Mouse (Mus musculus) brain, embryonic 14.5 days (tissue): ENCODE measurements around the gene Sdccag8. TPM values are rescaled to one million over a fixed set of nuclear protein-coding genes. Genes with fewer than 3 reads are reported as not detected.
"Not testable (repeated sequence)": the region's sequence is repeated elsewhere in the genome, so short reads cannot be mapped to it uniquely, and the experiment has no call there.

Experiments used
- DNase-seq: peaks from one replicate; pipeline ENCODE4 v3.0.0-alpha.2; 2011; ENCODE audit warnings: low read depth
- CTCF ChIP-seq: fragments of 200-500 bp; IDR thresholded peaks from 2 replicates; pipeline ENCODE4 v1.5.1; 2012; ENCODE audit warnings: inconsistent platforms, mild to moderate bottlenecking, moderate library complexity, borderline replicate concordance; ENCODE audit not compliant: insufficient read depth, insufficient read length; ENCODE audit errors: extremely low read depth
- POLR2A ChIP-seq: fragments of 200-500 bp; IDR thresholded peaks from 2 replicates; pipeline ENCODE4 v1.6.1; 2012; ENCODE audit warnings: mild to moderate bottlenecking, inconsistent platforms, borderline replicate concordance; ENCODE audit not compliant: poor library complexity, insufficient read depth, insufficient read length, severe bottlenecking; ENCODE audit errors: extremely low read depth
- polyA plus RNA-seq: library from polyadenylated mRNA; depleted of rRNA; stranded (reverse); fragments of >200 nt; gene quantifications from 2 replicates; pipeline ENCODE4 v1.2.3, GENCODE M21; 2012

Sdccag8 gene
- polyA plus RNA-seq, 1 experiment = 11.2 TPM

DNA sequence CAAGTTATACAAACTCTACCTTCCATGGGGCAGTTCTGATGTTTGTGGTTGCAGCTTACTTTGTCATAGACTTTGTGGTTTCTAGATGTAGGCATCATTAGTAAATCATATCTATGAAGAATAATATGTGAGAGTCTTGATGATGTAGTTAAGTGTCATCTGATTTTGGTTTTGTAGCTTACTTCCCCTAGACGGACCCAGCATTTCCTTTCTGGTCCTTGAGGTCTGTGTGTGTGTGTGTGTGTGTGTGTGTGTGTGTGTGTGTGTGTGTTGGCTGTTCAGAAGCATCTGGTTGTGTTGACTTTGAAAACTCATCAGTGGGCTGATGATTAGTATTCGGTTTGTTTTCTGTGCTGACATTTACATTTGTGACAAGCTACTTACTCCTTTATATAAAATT is 17.6 kb downstream of the Sdccag8 start:
- TF ChIP-seq POLR2A = no peak
- TF ChIP-seq CTCF = no peak
- no peak for DNase-seq

DNA sequence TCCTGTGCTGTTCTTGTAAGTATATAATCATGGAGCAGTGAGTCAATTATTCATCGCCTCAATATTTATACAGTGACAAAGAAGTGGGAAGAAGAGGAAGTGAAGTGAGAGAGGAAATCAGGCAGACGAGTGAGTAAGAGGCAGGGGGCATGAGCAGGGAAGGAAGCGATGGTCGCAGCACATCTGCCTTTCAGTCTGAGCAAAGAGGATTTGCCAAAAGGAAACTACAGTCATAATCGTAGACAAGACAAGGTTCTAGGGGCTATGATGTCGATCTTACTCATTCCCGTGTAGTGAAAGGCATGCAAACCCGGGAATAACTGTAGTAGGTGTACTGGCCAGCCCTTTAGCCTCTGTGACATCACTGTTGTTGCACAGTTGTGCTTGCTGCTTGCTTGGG is 18.1 kb downstream of the Sdccag8 start:
- no peak for DNase-seq
- TF ChIP-seq POLR2A (no peak), CTCF (no peak)

DNA sequence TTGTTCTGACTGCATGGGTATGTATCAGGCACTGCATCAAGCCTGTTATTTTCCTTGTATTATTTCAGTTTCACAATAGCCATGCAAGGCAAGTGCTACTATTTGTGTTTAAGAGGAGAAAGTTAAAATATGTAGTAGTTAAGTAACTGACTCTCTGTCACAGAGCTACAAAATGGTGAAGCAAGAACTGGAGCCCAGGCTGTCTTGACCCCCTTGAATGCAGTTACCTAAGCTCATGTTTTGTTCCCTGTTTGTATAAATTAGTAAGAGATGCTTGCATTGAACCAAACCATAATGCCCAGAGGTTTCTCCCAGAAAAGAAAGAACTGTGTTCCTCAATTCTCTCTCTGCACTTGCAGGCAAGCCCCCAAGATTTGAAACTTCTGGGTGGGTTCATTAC is 18.8 kb downstream of the Sdccag8 start:
- TF ChIP-seq POLR2A (no peak), CTCF (no peak)
- DNase-seq = no peak

DNA sequence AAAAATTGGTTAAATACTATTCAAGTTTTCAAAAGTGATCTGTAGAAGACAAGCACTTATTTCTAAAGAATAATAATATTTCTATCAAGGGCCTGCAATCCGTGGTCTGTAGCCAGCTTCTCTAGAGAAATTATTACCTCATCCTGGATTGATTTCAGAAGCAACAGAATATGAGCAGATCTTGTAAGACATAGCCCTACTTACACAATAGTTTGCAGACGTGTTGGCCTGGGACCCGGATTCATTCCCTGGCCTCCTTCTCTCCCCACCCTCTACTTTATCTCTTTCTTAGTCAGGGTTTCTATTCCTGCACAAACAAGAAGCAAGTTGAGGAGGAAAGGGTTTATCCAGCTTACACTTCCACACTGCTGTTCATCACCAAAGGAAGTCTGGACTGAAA is 19.5 kb downstream of the Sdccag8 start:
- TF ChIP-seq POLR2A (no peak), CTCF (no peak)

DNA sequence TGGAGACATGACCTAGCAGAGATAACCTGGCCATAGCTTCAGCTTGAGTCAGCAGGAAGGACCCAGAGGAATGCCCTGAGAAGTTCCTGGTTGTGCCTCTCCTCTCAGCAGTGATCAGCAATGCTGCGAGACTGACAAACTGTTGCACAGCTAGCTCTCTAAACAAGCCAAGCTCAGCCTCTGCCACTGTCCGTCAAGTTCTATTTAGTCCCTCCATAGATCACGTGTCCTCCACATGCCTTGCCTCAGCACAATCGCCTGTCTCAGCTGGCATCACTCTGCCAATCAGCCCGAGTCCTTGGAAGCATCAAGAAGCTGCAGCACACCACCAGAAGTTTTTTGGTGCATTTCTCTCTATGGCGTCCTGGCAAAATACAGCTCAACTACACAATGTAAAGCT is 20.4 kb downstream of the Sdccag8 start:
- peak; percentile 41 for DNase-seq
- TF ChIP-seq POLR2A = no peak
- TF ChIP-seq CTCF = no peak

More for the DNA sequence above, 19.5 kb downstream of the Sdccag8 start:
- DNase-seq = no peak

DNA sequence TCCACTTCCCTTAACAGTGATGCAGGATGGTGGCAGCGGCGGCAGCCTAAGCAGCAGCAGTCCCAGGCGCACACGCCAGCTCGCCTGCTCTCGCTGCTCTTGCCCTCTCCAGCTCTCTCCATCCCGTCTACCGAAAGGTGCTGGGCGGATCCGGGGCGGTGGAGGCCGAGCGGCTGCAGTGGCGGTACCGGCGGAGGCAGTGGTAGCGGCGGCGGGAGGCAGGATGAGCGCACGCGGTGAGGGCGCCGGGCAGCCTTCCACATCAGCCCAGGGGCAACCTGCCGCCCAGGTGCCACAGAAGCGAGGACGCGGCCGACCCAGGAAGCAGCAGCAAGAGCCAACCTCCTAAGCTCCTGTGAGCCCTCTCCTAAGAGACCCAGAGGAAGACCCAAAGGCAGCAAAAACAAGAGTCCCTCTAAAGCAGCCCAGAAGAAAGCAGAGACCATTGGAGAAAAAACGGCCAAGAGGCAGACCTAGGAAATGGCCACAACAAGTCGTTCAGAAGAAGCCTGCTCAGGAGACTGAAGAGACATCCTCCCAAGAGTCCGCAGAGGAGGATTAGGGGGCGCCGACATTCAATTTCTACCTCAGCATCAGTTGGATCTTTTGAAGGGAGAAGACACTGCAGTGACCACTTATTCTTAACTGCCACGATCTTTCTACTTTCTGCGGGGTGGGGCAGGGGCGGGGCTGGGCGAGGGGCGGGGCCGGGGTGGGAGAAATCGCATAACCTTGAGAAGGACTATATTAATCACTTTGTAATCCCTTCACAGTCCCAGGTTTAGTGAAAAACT is 21.2 kb downstream of the Sdccag8 start:
- TF ChIP-seq CTCF = no peak
- no peak for TF ChIP-seq POLR2A
- DNase-seq = peak; percentile 40

DNA sequence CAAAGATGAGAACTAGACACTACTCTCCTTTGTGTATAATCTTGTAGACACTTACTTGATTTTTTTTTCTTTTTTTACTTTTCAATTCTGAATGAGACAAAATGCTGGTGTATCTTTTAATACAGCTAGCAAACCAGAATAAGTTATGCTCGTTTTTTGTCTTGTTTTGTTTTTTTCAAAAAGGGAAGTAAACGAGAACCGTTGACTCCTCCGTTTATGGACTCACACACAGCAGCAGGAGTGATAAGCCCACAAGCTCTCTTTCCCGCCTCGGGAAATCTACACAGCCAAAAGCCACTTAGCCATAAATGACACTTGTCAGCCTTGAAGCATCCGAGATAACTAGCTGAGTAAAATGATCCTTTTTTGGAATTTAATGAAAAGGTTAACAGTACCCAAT is 22.1 kb downstream of the Sdccag8 start:
- DNase-seq = not testable (repeated sequence)

DNA sequence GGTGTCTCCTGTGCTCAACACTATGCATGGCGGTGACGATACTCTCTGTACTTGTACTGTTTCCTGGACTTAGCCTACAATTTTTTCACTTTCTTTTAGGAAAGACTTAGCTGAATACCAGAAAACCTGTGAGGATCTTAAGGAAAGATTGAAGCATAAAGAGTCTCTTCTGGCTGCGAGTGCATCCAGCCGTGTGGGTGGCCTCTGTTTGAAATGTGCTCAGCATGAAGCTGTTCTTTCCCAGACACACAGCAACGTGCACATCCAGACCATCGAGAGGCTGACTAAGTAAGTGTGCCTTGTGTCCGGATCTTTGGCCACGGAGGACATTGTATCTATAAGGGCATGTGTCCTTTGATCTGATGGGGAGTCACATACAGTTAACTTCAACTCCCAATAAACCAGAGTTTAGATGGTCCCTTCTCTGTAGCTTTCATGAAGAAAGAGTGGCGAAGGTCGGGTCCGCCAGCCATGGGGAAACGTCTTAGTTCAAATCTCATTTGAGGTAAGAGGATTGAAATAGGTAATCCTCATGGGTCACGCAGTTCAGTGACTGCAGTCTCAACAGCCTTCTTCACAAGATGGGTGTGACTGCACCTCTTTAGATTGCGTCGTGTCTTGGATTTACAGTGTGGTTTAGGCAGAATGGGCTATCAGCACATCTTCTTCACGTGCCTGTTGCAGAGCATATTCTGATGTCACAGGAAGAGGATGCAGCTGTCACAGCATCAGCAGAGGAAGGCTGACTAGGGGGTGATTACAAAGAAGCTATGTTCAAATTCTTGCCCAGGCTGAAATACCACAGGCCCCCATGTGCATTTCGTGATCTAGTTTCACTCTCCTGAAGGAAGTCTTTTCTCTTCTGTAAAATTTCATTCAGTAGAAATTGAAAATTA is 30.9 kb downstream of the Sdccag8 start:
- DNase-seq = no peak
- TF ChIP-seq POLR2A (no peak), CTCF (no peak)

DNA sequence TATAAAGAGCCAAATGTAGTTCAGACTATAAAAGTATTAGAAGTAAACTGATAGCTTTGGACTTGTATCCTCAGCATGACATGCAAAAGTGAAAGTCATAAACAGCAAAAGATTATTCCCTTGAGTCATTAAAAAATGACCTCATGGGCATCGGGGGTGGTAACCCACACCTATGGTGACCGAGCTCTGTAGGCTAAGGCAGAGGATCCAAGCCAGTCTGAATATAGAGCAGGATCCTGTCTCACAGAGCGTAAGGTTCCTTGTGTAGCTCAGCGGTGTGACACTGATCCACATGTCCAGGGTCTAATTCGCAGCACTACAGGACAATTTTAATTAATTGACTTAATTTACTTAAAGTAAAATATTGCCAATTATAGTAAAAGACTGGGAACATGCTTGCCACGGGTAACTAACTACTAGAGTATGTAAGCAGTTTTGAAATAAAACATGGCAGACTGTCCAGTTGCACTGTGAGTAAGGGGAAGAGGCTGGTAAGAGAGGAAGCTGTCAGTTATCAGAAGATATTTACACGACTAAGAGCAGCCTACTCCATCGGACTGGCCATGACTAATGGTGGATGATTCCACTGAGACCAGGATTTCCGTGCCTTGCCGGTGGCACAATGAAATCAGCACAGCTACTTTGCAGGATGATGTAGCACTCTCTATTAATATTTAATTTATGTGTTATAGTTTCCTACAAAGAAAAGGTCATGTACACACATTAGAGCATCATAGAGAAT is 32.8 kb downstream of the Sdccag8 start:
- no peak for TF ChIP-seq POLR2A
- TF ChIP-seq CTCF = no peak
- DNase-seq = peak; percentile 31

DNA sequence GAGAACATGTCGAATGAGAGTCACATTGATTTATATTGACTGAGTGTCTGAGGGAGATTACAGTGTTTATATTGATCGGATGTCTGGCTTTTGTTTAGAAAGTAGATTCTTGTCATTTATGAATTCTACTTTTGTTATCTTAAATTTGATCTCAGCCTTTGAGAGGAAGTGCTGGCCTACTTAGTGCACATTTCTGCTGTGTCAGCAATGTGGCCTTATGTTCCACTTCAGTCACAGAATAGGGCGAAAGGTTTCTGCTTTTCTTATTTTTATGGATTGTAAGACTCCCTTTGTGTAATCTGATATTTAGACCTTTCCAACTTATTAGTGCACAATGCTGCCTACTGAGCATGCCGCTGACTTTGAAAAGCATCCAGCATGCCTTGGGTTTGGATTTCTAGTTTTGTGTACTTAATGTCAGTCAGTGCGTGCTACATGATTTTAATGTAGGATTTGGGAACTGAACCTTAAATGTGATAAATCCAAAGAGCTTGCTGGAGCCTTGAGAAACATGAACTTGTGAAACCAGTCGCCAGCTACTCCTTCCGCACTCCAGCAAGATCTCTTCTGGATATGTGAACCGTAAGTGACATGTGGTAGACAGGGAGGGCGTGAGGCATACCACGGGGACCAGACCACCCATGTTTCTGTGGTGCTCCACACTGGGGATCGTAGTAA is 34.3 kb downstream of the Sdccag8 start:
- TF ChIP-seq CTCF (no peak), POLR2A (no peak)
- no peak for DNase-seq

DNA sequence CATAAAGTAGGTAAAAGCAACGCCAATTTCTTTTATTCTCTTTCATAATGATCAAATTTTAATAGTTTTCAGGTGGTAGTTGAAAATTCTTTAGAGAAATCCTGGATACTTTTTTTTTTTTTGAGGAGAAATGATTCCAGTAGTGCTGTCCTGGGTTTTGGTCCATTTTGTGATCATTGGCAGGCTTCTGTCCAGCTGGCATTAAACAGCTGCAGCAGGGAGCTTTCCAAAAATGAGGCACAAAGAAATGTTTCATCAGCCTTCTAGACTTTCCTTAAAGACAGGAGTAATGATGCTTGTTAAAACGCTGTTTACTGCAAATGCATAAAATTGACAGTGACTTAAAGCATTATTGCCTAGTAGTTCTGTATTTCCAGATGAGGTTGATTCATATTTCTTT is 34.9 kb downstream of the Sdccag8 start:
- TF ChIP-seq CTCF = no peak
- no peak for TF ChIP-seq POLR2A
- DNase-seq = peak; percentile 22
